ENCODE assay signal across 8 mouse cellular contexts in genomic region chr6:92743605-92744004, GRCm38 (mm10). TPM values are rescaled to one million over a fixed set of nuclear protein-coding genes. Genes with fewer than 3 reads are reported as not detected.
A peak's percentile ranks its signal among the peaks of the same experiment; 100 is the strongest.
DNase-seq lines count a peak whose midpoint lies in the region; ATAC-seq and TF ChIP-seq lines count a peak whose summit lies in the region.

No protein-coding gene starts in this region.

- peak; percentile 40 to 65 for DNase-seq in heart, adult 2 months
- no peak for DNase-seq in heart, adult 11 months
- peak; percentile 69 to 78 for DNase-seq in cerebellum, postnatal 4 days (ENCODE audit: low spot score in 2 of 2)
- peak; percentile 84 to 90 for DNase-seq in frontal cortex, postnatal 36 days (ENCODE audit: low spot score in 2 of 2)
- peak; percentile 74 to 80 for DNase-seq in left cerebral cortex, adult 8-10 months (ENCODE audit: low spot score in 2 of 2)
- peak; percentile 63 for DNase-seq in stomach, postnatal 0 days (ENCODE audit: low spot score)

- no peaks in the 10 kb centered on the region for H3K79me2 ChIP-seq in heart, adult 2 months (replicated peaks; ENCODE audit: control insufficient read depth, insufficient read depth, low read length)

- intact Hi-C loops in heart, adult 2 months (cut with DNase I) = loop anchor here (1.0 to 5.0 kb wide), 2 partner anchors 76 to 457 kb away; no protein-coding TSS in a partner anchor

- H3K9me3 ChIP-seq in intestine, embryonic 16.5 days (ENCODE audit: control insufficient read depth, low read length) = no peaks in the 10 kb centered on the region
- H3K9me3 ChIP-seq in midbrain, embryonic 13.5 days = no peaks in the 10 kb centered on the region
- no peaks in the 10 kb centered on the region for H3K9me3 ChIP-seq in stomach, postnatal 0 days (ENCODE audit: control insufficient read depth, low read length)

- TF ChIP-seq POLR2A in heart, adult 2 months (IDR thresholded peaks at IDR 0.05; ENCODE audit: insufficient read depth, low read depth, low read length) = no peak

- peak; percentile 71 for TF ChIP-seq CTCF in heart, adult 2 months (IDR thresholded peaks at IDR 0.05)
- TF ChIP-seq CTCF in stomach, postnatal 0 days (IDR thresholded peaks at IDR 0.05; ENCODE audit: low read depth) = peak; percentile 82

- no peak overlapping the region for H3K9ac ChIP-seq in heart, adult 2 months (ENCODE audit: low read depth, low read length)
- H3K9ac ChIP-seq in intestine, embryonic 16.5 days (ENCODE audit: low read depth, low read length) = no peak overlapping the region
- H3K9ac ChIP-seq in midbrain, embryonic 13.5 days (replicated peaks) = no peak overlapping the region
- H3K9ac ChIP-seq in stomach, postnatal 0 days (ENCODE audit: low read length) = no peak overlapping the region

- H3K27me3 ChIP-seq in heart, adult 2 months (ENCODE audit: control insufficient read depth, insufficient read depth, low read length) = no peaks in the 10 kb centered on the region
- H3K27me3 ChIP-seq in intestine, embryonic 16.5 days (replicated peaks; ENCODE audit: control insufficient read depth, insufficient read depth, low read length) = no peaks in the 10 kb centered on the region
- no peaks in the 10 kb centered on the region for H3K27me3 ChIP-seq in midbrain, embryonic 13.5 days
- no peaks in the 10 kb centered on the region for H3K27me3 ChIP-seq in stomach, postnatal 0 days (ENCODE audit: control insufficient read depth, insufficient read depth, low read length)

- no peak overlapping the region for H3K4me3 ChIP-seq in heart, adult 2 months
- H3K4me3 ChIP-seq in intestine, embryonic 16.5 days (ENCODE audit: low read length) = no peak overlapping the region
- 0 out of 2 replicates have a peak overlapping the region, but pooled peaks have one; percentile 13 for H3K4me3 ChIP-seq in midbrain, embryonic 13.5 days (replicated peaks)
- no peak overlapping the region for H3K4me3 ChIP-seq in stomach, postnatal 0 days (ENCODE audit: low read depth, low read length)

- H3K27ac ChIP-seq in heart, adult 2 months = no peak overlapping the region
- H3K27ac ChIP-seq in intestine, embryonic 16.5 days (ENCODE audit: low read length) = no peak overlapping the region
- no peak overlapping the region for H3K27ac ChIP-seq in midbrain, embryonic 13.5 days
- H3K27ac ChIP-seq in stomach, postnatal 0 days (replicated peaks) = no peak overlapping the region

- no peaks in the 10 kb centered on the region for H3K4me1 ChIP-seq in heart, adult 2 months (ENCODE audit: control insufficient read depth, insufficient read depth, low read length)
- no peaks in the 10 kb centered on the region for H3K4me1 ChIP-seq in intestine, embryonic 16.5 days (ENCODE audit: control insufficient read depth, insufficient read depth, low read length)
- H3K4me1 ChIP-seq in midbrain, embryonic 13.5 days (replicated peaks) = 0 out of 2 replicates have a peak, but pooled peaks cover 3% of the 10 kb centered on the region
- H3K4me1 ChIP-seq in stomach, postnatal 0 days (replicated peaks; ENCODE audit: control insufficient read depth, insufficient read depth) = no peaks in the 10 kb centered on the region

- H3K36me3 ChIP-seq in heart, adult 2 months (ENCODE audit: control insufficient read depth, insufficient read depth, low read length) = no peaks in the 10 kb centered on the region
- no peaks in the 10 kb centered on the region for H3K36me3 ChIP-seq in intestine, embryonic 16.5 days (ENCODE audit: control insufficient read depth, insufficient read depth, low read length)
- no peaks in the 10 kb centered on the region for H3K36me3 ChIP-seq in midbrain, embryonic 13.5 days
- no peaks in the 10 kb centered on the region for H3K36me3 ChIP-seq in stomach, postnatal 0 days (ENCODE audit: control insufficient read depth, insufficient read depth, low read length)

- no peak for ATAC-seq in intestine, embryonic 16.5 days
- ATAC-seq in midbrain, embryonic 13.5 days = peak; percentile 80
- ATAC-seq in stomach, postnatal 0 days (ENCODE audit: low FRiP score, low TSS enrichment) = no peak

- H3K4me2 ChIP-seq in intestine, embryonic 16.5 days (ENCODE audit: low read depth, low read length) = peak overlapping the region; percentile 3; the same call in 1 of the 2 replicates
- H3K4me2 ChIP-seq in midbrain, embryonic 13.5 days (replicated peaks) = peak overlapping the region; percentile 33
- H3K4me2 ChIP-seq in stomach, postnatal 0 days (replicated peaks; ENCODE audit: low read depth) = 0 out of 2 replicates have a peak overlapping the region, but pooled peaks have one; percentile 23

- TF ChIP-seq EP300 in heart, adult 2 months (IDR thresholded peaks at IDR 0.05; ENCODE audit: insufficient read depth, low read depth, low read length) = 0 out of 2 replicates have a peak, but pooled peaks have one; percentile 45
- no peak for TF ChIP-seq EP300 in stomach, postnatal 0 days (optimal IDR thresholded peaks at IDR 0.05)

- 25% methylated on average over 11 of the region's 11 CpGs for WGBS in heart, adult 2 months
- WGBS in intestine, embryonic 16.5 days = 12% methylated on average over 11 of the region's 11 CpGs
- 17% methylated on average over 11 of the region's 11 CpGs for WGBS in midbrain, embryonic 13.5 days
- WGBS in stomach, postnatal 0 days = 13% methylated on average over 11 of the region's 11 CpGs

RNA-seq across cellular contexts. Expression of gene Prickle2, which starts 37.6 kb away (rescaled TPM):
- total RNA-seq in heart, adult 2 months (2021) = 1 to 10 TPM; 4.9 to 6.1 TPM
- polyA plus RNA-seq in heart, adult 2 months (2012; rRNA removed) = 2.3 and 4.1 TPM in 2 replicates
- polyA plus RNA-seq in intestine, embryonic 16.5 days (2015; fragmentation: Nextera tagmentation; extraction: Ambion mirVana) = 5.0 and 5.5 TPM in 2 replicates
- total RNA-seq in left cerebral cortex, adult 8-10 months (2022) = 100 to 1,000 TPM; 130 to 157 (median 149) TPM
- 12.3 and 13.1 TPM in 2 replicates for polyA plus RNA-seq in midbrain, embryonic 13.5 days (2015; fragmentation: Nextera tagmentation; extraction: Ambion mirVana)
- 2.3 and 2.9 TPM in 2 replicates for polyA plus RNA-seq in stomach, postnatal 0 days (2015; fragmentation: Nextera tagmentation; extraction: Ambion mirVana)
